Comparison of ENCODE assay signal across 8 mouse cellular contexts in the genomic region with DNA sequence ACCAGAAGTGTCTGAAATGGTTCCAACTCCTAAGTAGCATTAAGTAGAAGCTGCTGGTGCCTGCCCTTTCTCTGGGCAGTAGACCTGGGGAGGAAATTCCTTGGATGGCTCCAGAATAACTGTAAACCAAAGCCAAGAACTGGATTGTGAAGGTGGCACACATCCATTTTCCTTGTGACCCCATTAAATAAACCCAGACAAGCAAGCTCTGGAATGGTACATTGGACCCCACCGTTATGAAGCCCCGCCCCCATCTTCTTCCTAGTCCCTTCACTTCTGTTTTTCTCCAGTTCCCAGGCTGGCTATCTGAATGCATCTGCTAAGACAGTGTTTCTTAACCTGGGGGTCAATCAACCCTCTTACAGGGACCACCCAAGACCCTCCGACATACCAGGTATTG. TPM values are rescaled to one million over a fixed set of nuclear protein-coding genes. Genes with fewer than 3 reads are reported as not detected.
A peak's percentile ranks its signal among the peaks of the same experiment; 100 is the strongest.
DNase-seq lines count a peak whose midpoint lies in the region; ATAC-seq and TF ChIP-seq lines count a peak whose summit lies in the region.

A gene (plus strand): TSS at position 279 of the 400 bp plus-strand sequence.

- H3K36me3 ChIP-seq in liver, embryonic 14.5 days (replicated peaks; ENCODE audit: control insufficient read depth, insufficient read depth, low read depth) = no peaks in the 10 kb centered on the region
- H3K36me3 ChIP-seq in stomach, embryonic 16.5 days (ENCODE audit: control insufficient read depth, insufficient read depth, low read length) = no peaks in the 10 kb centered on the region

- H3K4me2 ChIP-seq in liver, embryonic 14.5 days (ENCODE audit: low read depth) = no peak within 1 kb of the TSS
- no peak within 1 kb of the TSS for H3K4me2 ChIP-seq in stomach, embryonic 16.5 days (ENCODE audit: low read depth, low read length)

- H3K9ac ChIP-seq in liver, embryonic 14.5 days (replicated peaks) = no peak within 1 kb of the TSS
- H3K9ac ChIP-seq in stomach, embryonic 16.5 days (ENCODE audit: low read length) = no peak within 1 kb of the TSS

- no peaks in the 10 kb centered on the region for H3K27me3 ChIP-seq in cerebellum, adult 2 months (ENCODE audit: control insufficient read depth, insufficient read depth, low read length)
- H3K27me3 ChIP-seq in liver, embryonic 14.5 days (ENCODE audit: control insufficient read depth, insufficient read depth, low read length) = no peaks in the 10 kb centered on the region
- no peaks in the 10 kb centered on the region for H3K27me3 ChIP-seq in stomach, embryonic 16.5 days (ENCODE audit: control insufficient read depth, insufficient read depth, low read length)

- WGBS in cerebellum, adult 2 months = 85% methylated on average over 3 of the region's 3 CpGs
- whole genome bisulfite sequencing in bone marrow, adult 2 months = 26% methylated on average over 3 of the region's 3 CpGs
- 57% methylated on average over 3 of the region's 3 CpGs for WGBS in liver, embryonic 14.5 days (ENCODE audit: insufficient replicate concordance)
- WGBS in stomach, embryonic 16.5 days = 70% methylated on average over 3 of the region's 3 CpGs

- no peak for DNase-seq in cerebellum, adult 2 months
- no peak for DNase-seq in cerebellum, adult 11-12 months
- DNase-seq in gastrocnemius, postnatal 4 days (ENCODE audit: low spot score in 2 of 2) = no peak
- peak; percentile 52 to 60 for DNase-seq in kidney, adult 8-10 months
- no peak for DNase-seq in liver, embryonic 14.5 days (ENCODE audit: low read depth in 3 of 3, low spot score in 3 of 3)

- no peak for TF ChIP-seq POLR2A in cerebellum, adult 2 months (IDR thresholded peaks at IDR 0.05; ENCODE audit: borderline replicate concordance, insufficient read depth, low read length)
- no peak for TF ChIP-seq POLR2A in bone marrow, adult 2 months (IDR thresholded peaks at IDR 0.05; ENCODE audit: borderline replicate concordance, control insufficient read depth, low read depth, low read length)

- H3K27ac ChIP-seq in cerebellum, adult 2 months (ENCODE audit: insufficient read depth, low read length) = no peak within 1 kb of the TSS
- H3K27ac ChIP-seq in bone marrow, adult 2 months (ENCODE audit: control insufficient read depth, insufficient read depth, low read depth, low read length, poor library complexity) = no peak within 1 kb of the TSS
- no peak within 1 kb of the TSS for H3K27ac ChIP-seq in liver, embryonic 14.5 days
- H3K27ac ChIP-seq in stomach, embryonic 16.5 days (ENCODE audit: low read length) = no peak within 1 kb of the TSS

- H3K4me3 ChIP-seq in cerebellum, adult 2 months (replicated peaks; ENCODE audit: insufficient read depth, low read depth, low read length) = no peak within 1 kb of the TSS
- no peak within 1 kb of the TSS for H3K4me3 ChIP-seq in bone marrow, adult 2 months (replicated peaks; ENCODE audit: control insufficient read depth, low read depth, low read length)
- H3K4me3 ChIP-seq in liver, embryonic 14.5 days (ENCODE audit: insufficient read depth in 1 of 2, low read depth in 2 of 2, low read length in 2 of 2) = no peak within 1 kb of the TSS
- H3K4me3 ChIP-seq in stomach, embryonic 16.5 days (replicated peaks; ENCODE audit: low read length) = no peak within 1 kb of the TSS

- no peaks in the 10 kb centered on the region for H3K9me3 ChIP-seq in liver, embryonic 14.5 days (ENCODE audit: control insufficient read depth, low read length)
- H3K9me3 ChIP-seq in stomach, embryonic 16.5 days (replicated peaks; ENCODE audit: control insufficient read depth, low read length) = no peaks in the 10 kb centered on the region

- TF ChIP-seq CTCF in cerebellum, adult 2 months (IDR thresholded peaks at IDR 0.05; ENCODE audit: borderline replicate concordance, insufficient read depth, low read depth, low read length) = no peak
- TF ChIP-seq CTCF in bone marrow, adult 2 months (IDR thresholded peaks at IDR 0.05; ENCODE audit: control insufficient read depth, insufficient read depth, low read length) = no peak
- TF ChIP-seq CTCF in liver, embryonic 14.5 days (IDR thresholded peaks at IDR 0.05; ENCODE audit: low read depth) = no peak

- ATAC-seq in liver, embryonic 14.5 days (ENCODE audit: insufficient read depth) = no peak
- ATAC-seq in stomach, embryonic 16.5 days (ENCODE audit: insufficient read depth, low FRiP score) = no peak
- ATAC-seq in cerebellum, adult (ENCODE audit: insufficient number of reproducible peaks, low FRiP score, low TSS enrichment) = no peak

- no peak for TF ChIP-seq EP300 in liver, embryonic 14.5 days (IDR thresholded peaks at IDR 0.05; ENCODE audit: low read depth)

- no peaks in the 10 kb centered on the region for H3K4me1 ChIP-seq in cerebellum, adult 2 months (ENCODE audit: control insufficient read depth, insufficient read depth, low read length)
- peaks cover 2% of the 10 kb centered on the region; the same call in 1 of the 2 replicates for H3K4me1 ChIP-seq in bone marrow, adult 2 months (ENCODE audit: control insufficient read depth, insufficient read depth, low read length)
- H3K4me1 ChIP-seq in liver, embryonic 14.5 days (replicated peaks; ENCODE audit: control insufficient read depth in 2 of 2, insufficient read depth in 2 of 2, low read length in 1 of 2) = peaks cover 10 to 16% of the 10 kb centered on the region in 2 experiments
- H3K4me1 ChIP-seq in stomach, embryonic 16.5 days (ENCODE audit: control insufficient read depth, insufficient read depth, low read length) = peaks cover 12% of the 10 kb centered on the region

RNA-seq across cellular contexts. Expression of the gene that starts here (rescaled TPM):
- polyA plus RNA-seq in cerebellum, adult 2 months (2012; rRNA removed) = 141 and 158 TPM in 2 replicates
- 8.9 and 10.1 TPM in 2 replicates for polyA plus RNA-seq in bone marrow, adult 2 months (2011; ENCODE audit: insufficient read depth, insufficient read length, low replicate concordance, missing spikeins)
- total RNA-seq in gastrocnemius, postnatal 4 days (2021) = 10 to 100 TPM; 25.7 to 25.8 TPM
- polyA plus RNA-seq in liver, embryonic 14.5 days (2012; rRNA removed) = 8.5 and 12.7 TPM in 2 replicates
- 13.4 and 14.6 TPM in 2 replicates for polyA plus RNA-seq in liver, embryonic 14.5 days (2014; fragmentation: Nextera tagmentation; extraction: Ambion mirVana)
- 28.1 and 30.8 TPM in 2 replicates for polyA plus RNA-seq in stomach, embryonic 16.5 days (2015; fragmentation: Nextera tagmentation; extraction: Ambion mirVana)

Comparison
In these comparisons a context has a peak if more than half of its experiments do, and no peak if none do; other contexts are left out.
1. DNase-seq: peak in kidney, adult 8-10 months (2 of 2); none in cerebellum, adult 2 months (0 of 2), cerebellum, adult 11-12 months (single experiment), gastrocnemius, postnatal 4 days (0 of 2) and liver, embryonic 14.5 days (0 of 3).